Mouse (Mus musculus) intestine, embryonic 16.5 days (tissue): ENCODE results near the gene Axin2. TPM values are rescaled to one million over a fixed set of nuclear protein-coding genes. Genes with fewer than 3 reads are reported as not detected.

ENCODE experiments used
- ATAC-seq: fragments of 200-750 bp; cut with Nextera tagmentation; 2 replicates; pipeline ENCODE4 v1.8.0; 2017; ENCODE audit warnings: moderate TSS enrichment, moderate library complexity
- H3K27ac ChIP-seq: fragments of 300-500 bp; sonication (generic); 2 replicates; pipeline ENCODE4 v1.5.1; 2014; ENCODE audit warnings: mild to moderate bottlenecking, low read length
- H3K27me3 ChIP-seq: fragments of 300-500 bp; sonication (generic); replicated peaks from 2 replicates; pipeline ENCODE4 v1.6.1; 2014; ENCODE audit warnings: low read length, control low read depth, mixed read lengths; ENCODE audit not compliant: control insufficient read depth, insufficient read depth
- H3K36me3 ChIP-seq: fragments of 300-500 bp; sonication (generic); 2 replicates; pipeline ENCODE4 v1.6.1; 2014; ENCODE audit warnings: low read length, control low read depth; ENCODE audit not compliant: control insufficient read depth, insufficient read depth
- H3K4me1 ChIP-seq: fragments of 300-500 bp; sonication (generic); 2 replicates; pipeline ENCODE4 v1.6.1; 2014; ENCODE audit warnings: low read length, control low read depth, mixed read lengths; ENCODE audit not compliant: control insufficient read depth, insufficient read depth
- H3K4me2 ChIP-seq: fragments of 300-500 bp; sonication (generic); 2 replicates; pipeline ENCODE4 v1.6.1; 2014; ENCODE audit warnings: low read depth, low read length, control low read depth
- H3K4me3 ChIP-seq: fragments of 300-500 bp; sonication (generic); 2 replicates; pipeline ENCODE4 v1.5.1; 2014; ENCODE audit warnings: mild to moderate bottlenecking, low read length
- H3K9ac ChIP-seq: fragments of 300-500 bp; sonication (generic); 2 replicates; pipeline ENCODE4 v1.6.1; 2014; ENCODE audit warnings: low read depth, low read length
- H3K9me3 ChIP-seq: fragments of 300-500 bp; sonication (generic); 2 replicates; pipeline ENCODE4 v1.6.1; 2016; ENCODE audit warnings: low read length, control low read depth; ENCODE audit not compliant: control insufficient read depth
- WGBS: fragments of 180-500 bp; shearing (Covaris S2); extraction: QIAGEN DNeasy Blood & Tissue Kit; methylation state at CpG from one replicate; pipeline ENCODE4 v1.1.7; 2014; 5-methylcytosine and 5-hydroxymethylcytosine counted together
- polyA plus RNA-seq: library from polyadenylated mRNA; unstranded; fragments of >200 nt; fragmentation: Nextera tagmentation; extraction: Ambion mirVana; gene quantifications from 2 replicates; pipeline ENCODE4 v1.2.1, GENCODE M21; 2015

Gene Axin2
- polyA plus RNA-seq, 1 experiment from 2014 or later: 3.2 TPM

DNA sequence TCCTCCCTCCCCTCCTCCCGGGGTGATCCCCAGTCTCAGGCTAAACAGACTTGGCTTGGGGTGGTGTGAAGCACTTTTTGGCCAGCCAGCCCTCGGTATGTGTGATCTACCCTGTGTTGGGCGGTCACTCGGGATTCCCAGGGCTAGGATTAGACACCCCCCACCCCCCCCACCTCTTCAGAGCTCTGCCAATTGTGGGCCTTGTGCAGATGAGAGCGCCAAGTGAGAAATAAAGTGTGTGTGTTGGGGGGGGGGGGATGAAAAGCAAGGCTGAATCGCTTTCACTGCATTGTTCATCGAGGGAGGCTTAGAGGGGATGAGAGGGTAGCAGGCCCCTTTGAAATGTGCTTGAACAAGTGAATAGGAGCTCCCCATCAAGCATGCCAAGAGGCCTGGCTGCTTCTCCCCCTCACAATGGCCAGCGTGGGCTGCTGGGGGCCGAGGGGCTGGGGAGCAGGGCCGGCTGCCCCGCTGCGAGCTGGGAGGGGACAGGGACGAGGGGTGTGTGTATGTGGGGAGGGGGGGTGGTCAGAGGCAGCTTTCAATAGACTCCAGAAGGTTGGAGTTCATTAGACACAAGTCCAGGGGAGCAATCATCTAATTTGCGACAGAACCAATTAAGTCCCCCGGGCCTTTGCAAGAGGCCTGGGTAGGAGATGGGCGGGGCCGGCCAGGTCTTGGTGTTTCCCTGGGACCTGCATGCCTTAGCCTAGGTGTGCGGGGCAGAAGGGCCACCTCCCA is 15.1 kb downstream of the Axin2 start:
- no peak overlapping the region for H3K4me2 ChIP-seq
- no peaks in the 10 kb centered on the region for H3K27me3 ChIP-seq
- ATAC-seq: peak; percentile 37; the same call in 1 of the 2 replicates
- no peak overlapping the region for H3K27ac ChIP-seq
- no peaks in the 10 kb centered on the region; the same call in 1 of the 2 replicates for H3K9me3 ChIP-seq
- 69% methylated on average over 18 of the region's 18 CpGs for WGBS
- no peak overlapping the region for H3K4me3 ChIP-seq
- H3K4me1 ChIP-seq: peaks cover 6% of the 10 kb centered on the region
- H3K9ac ChIP-seq: no peak overlapping the region
- H3K36me3 ChIP-seq: peaks cover 28% of the 10 kb centered on the region

DNA sequence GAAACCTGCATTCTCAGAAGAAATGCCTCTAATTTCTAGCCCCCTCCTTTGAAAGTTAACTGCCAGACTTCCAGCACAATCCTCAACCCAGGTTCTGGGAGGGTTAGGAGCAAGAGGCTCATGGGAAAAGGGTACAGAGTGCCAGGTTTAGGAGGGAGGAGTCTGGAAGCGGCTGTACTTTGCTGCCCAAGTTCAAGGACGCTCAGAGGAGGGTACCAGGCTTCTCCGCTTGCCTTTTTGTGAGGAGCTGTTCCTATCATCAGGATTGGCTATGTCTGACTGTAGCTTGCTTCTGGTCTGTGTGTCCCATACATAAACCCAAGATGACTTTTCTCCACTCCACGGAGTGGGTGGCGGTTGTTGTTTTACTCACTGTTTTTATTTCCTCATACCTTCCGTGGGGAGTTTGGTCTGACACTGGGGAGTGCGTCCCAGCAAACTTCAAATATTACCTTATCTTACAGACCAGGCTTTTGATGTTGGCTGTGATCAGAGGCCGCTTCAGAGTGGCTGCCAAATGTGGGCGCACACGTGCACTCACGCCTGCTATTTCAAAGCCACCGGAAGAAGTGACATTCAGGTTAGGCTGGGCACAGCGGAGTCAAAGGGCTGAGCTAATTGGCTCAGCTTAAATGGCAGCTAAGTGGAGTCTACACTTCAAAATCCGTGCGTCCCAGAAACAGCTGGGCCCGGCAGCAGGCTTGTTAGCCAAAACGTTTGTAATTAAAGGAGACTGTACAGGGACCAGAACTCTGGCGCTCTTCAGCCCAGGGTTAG is 16.1 kb downstream of the Axin2 start:
- Histone ChIP-seq H3K36me3 (peaks cover 24% of the 10 kb centered on the region), H3K4me3 (no peak overlapping the region), H3K4me1 (peaks cover 6% of the 10 kb centered on the region), H3K9ac (no peak overlapping the region), H3K9me3 (no peaks in the 10 kb centered on the region; the same call in 1 of the 2 replicates), H3K4me2 (no peak overlapping the region), H3K27ac (no peak overlapping the region), H3K27me3 (no peaks in the 10 kb centered on the region)
- WGBS: 58% methylated on average over 18 of the region's 18 CpGs
- ATAC-seq: peak; percentile 19; the same call in 1 of the 2 replicates

DNA sequence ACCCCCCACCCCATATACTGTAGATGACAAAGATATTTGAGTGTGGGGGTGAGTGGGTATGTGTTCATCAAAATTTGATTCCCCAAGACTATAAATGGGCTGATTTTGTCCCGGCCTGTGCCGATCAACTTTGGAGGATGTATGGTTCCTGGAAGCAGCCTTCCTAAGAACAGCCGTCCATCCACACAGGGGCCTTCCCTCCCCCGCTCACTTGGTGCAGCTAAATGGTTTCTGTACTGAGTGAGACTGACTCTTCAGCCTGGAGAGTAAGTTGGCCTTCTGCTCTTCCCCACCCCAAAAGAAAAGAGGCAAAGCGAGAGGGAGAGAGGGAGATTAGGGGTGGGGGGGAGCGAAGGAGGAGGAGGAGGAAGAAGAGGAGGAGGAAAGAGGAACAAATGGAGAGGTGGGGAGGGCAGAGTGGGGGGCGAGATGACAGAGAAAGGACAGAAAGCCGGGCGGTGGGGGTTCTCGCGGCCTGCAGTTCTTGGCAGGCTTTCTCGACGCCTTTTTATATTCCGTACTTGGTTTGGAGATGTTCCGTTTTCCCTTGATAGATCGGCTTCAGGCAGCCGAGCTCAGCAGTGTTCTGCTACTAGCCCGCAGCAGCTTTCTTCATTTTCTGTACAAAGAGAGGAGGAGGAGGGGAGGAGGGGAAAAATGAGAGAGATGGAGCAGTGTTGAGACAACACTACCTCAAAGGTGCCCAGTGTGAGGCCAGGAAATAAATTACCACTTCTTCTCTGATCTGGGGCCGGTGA is 20.7 kb downstream of the Axin2 start:
- H3K9ac ChIP-seq: no peak overlapping the region
- WGBS: 66% methylated on average over 19 of the region's 19 CpGs
- H3K27ac ChIP-seq: 0 out of 2 replicates have a peak overlapping the region, but pooled peaks have one; percentile 19
- H3K4me2 ChIP-seq: no peak overlapping the region
- no peaks in the 10 kb centered on the region for H3K27me3 ChIP-seq
- H3K36me3 ChIP-seq: peaks cover 31% of the 10 kb centered on the region
- H3K4me3 ChIP-seq: no peak overlapping the region
- ATAC-seq: no peak
- H3K9me3 ChIP-seq: no peaks in the 10 kb centered on the region; the same call in 1 of the 2 replicates
- peaks cover 6% of the 10 kb centered on the region; the same call in 1 of the 2 replicates for H3K4me1 ChIP-seq

DNA sequence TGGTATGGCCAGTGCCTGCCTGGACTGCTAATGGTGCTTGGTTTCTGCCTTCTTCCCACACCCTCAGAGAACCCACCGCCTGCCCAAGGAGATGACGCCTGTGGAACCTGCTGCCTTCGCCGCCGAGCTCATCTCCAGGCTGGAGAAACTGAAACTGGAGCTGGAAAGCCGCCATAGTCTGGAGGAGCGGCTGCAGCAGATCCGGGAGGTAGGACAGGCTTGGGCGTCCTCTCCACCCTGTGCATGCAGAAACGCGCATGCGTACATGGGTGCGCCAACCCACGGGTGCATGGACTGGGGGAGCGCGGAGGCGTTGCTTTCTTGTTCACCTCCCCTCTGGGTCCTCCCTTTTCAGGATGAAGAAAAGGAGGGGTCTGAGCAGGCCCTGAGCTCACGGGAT is 21.7 kb downstream of the Axin2 start:
- H3K4me1 ChIP-seq: no peaks in the 10 kb centered on the region
- H3K4me2 ChIP-seq: no peak overlapping the region
- 92% methylated on average over 18 of the region's 18 CpGs for WGBS
- no peak overlapping the region for H3K4me3 ChIP-seq
- H3K9ac ChIP-seq: no peak overlapping the region
- H3K9me3 ChIP-seq: no peaks in the 10 kb centered on the region; the same call in 1 of the 2 replicates
- peak overlapping the region; percentile 27; the same call in 1 of the 2 replicates for H3K27ac ChIP-seq
- H3K27me3 ChIP-seq: no peaks in the 10 kb centered on the region
- no peak for ATAC-seq
- peaks cover 36% of the 10 kb centered on the region for H3K36me3 ChIP-seq

GRCm38 (mm10) chr11:108943741-108944140 is 23.6 kb downstream of the Axin2 start:
- Histone ChIP-seq H3K9ac (no peak overlapping the region), H3K27me3 (no peaks in the 10 kb centered on the region), H3K36me3 (peaks cover 42% of the 10 kb centered on the region), H3K4me2 (no peak overlapping the region), H3K9me3 (no peaks in the 10 kb centered on the region; the same call in 1 of the 2 replicates), H3K27ac (no peak overlapping the region), H3K4me1 (no peaks in the 10 kb centered on the region), H3K4me3 (no peak overlapping the region)
- WGBS: 80% methylated on average over 11 of the region's 11 CpGs
- ATAC-seq: no peak

GRCm38 (mm10) chr11:108945666-108946065 is 25.5 kb downstream of the Axin2 start:
- ATAC-seq: no peak
- no peak overlapping the region for H3K4me2 ChIP-seq
- H3K4me1 ChIP-seq: no peaks in the 10 kb centered on the region
- no peak overlapping the region for H3K27ac ChIP-seq
- H3K27me3 ChIP-seq: no peaks in the 10 kb centered on the region
- H3K4me3 ChIP-seq: no peak overlapping the region
- H3K9ac ChIP-seq: no peak overlapping the region
- peaks cover 37% of the 10 kb centered on the region for H3K36me3 ChIP-seq
- no peaks in the 10 kb centered on the region for H3K9me3 ChIP-seq
- 93% methylated on average over 9 of the region's 9 CpGs for WGBS

DNA sequence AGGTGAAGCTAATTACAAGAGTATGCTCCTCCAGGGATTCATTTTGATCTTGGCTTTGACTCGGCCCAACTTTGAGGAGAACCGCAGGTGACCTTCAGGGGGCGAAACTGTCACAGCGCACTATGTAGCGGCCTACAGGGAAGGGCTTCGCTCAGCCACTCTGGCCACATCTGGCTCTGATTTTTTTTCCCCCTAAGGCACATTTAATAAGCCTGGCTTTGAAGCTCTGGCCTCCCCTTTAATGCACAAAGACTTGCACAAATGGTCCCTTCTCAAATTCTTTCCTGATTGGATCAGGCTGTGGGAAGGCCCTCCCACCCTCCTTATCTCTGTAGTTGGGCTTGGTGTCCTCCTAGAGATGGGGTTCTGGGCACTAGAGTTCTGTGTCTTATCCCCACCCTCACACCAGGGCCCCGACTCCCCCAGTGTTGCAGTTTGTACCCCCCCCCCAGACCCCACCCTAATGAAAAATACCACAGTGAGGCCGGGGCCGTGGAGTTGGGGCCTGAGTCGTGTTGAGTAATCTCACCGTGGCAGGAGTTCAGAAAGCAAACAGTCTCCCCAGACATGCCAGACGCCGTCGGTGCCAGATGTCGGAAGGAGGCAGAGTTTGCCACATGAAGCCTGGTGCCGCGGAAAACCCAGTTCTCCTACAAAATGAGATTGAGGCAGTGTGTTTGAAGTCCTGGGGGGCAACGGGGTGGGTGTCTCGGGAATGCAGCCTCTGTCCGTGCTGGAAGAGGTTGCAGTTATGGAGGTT is 27.5 kb downstream of the Axin2 start:
- H3K4me1 ChIP-seq: no peaks in the 10 kb centered on the region
- no peak overlapping the region for H3K9ac ChIP-seq
- WGBS: 69% methylated on average over 20 of the region's 20 CpGs
- H3K4me3 ChIP-seq: no peak overlapping the region
- peaks cover 28% of the 10 kb centered on the region for H3K36me3 ChIP-seq
- H3K27ac ChIP-seq: 0 out of 2 replicates have a peak overlapping the region, but pooled peaks have one; percentile 2
- no peak overlapping the region for H3K4me2 ChIP-seq
- no peaks in the 10 kb centered on the region for H3K27me3 ChIP-seq
- no peak for ATAC-seq
- no peaks in the 10 kb centered on the region for H3K9me3 ChIP-seq

- H3K9ac ChIP-seq: no peak overlapping the region
- no peak overlapping the region for H3K4me3 ChIP-seq
- no peak for ATAC-seq
- H3K36me3 ChIP-seq: peaks cover 24% of the 10 kb centered on the region
- 88% methylated on average over 7 of the region's 7 CpGs for WGBS
- H3K27ac ChIP-seq: no peak overlapping the region
- no peaks in the 10 kb centered on the region for H3K9me3 ChIP-seq
- H3K4me1 ChIP-seq: no peaks in the 10 kb centered on the region
- H3K27me3 ChIP-seq: no peaks in the 10 kb centered on the region
- no peak overlapping the region for H3K4me2 ChIP-seq
These were observed 28.4 kb downstream of the Axin2 start for GRCm38 (mm10) chr11:108948501-108948900.
